Mouse (Mus musculus) gonadal fat pad, adult 2 months (tissue): ENCODE data around the gene Tfap2c. TPM values are rescaled to one million over a fixed set of nuclear protein-coding genes. Genes with fewer than 3 reads are reported as not detected.

ENCODE experiments used
- DNase-seq: peaks from one replicate; pipeline ENCODE4 v3.0.0-alpha.2; 2012; ENCODE audit warnings: low read depth
- polyA plus RNA-seq: library from polyadenylated mRNA; depleted of rRNA; stranded (reverse); fragments of >200 nt; gene quantifications from 2 replicates; pipeline ENCODE4 v1.2.3, GENCODE M21; 2012

Gene Tfap2c
- polyA plus RNA-seq, 1 experiment, result 2.7 TPM

GRCm38 (mm10) chr2:172551081-172551720 is 1.8 kb downstream of the Tfap2c start:
- DNase-seq, result no peak

DNA sequence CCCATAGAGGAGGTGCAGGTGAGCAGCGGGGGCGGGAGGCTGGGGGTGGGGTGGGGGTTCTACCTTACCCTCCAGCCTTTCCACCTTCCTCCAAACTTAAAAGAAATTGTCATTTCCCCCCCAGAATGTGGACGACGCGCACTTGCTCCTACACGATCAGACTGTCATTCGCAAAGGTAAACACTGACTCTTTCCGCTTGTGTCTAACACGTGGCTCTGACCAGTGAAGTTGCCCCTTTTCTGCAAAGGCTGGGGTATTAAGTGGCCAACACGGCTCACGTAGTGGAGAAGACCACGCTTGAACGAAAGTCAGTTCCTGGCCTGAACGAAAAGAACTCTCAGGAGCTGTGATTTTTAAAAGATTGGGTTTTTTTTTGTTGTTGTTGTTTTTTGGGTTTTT is 2.5 kb downstream of the Tfap2c start:
- no peak for DNase-seq

DNA sequence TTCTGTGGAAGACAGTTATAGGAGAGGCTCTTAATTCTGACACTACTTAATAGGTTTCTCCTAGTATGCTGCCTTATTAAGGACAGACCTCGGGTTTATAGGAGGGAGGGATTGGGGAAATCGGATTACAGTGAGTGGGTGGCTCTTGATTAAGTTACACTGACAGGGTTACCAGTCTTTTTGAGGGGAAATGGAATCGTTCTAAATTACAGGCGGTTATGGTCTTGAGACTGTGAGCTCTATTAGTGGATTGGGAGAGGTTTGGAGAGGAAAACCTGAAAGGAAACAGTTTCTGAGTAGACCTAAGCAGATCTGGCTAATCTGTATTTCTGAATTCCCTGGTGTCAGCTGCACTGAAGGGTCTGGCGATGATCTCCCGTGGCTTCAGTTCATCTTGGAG is 3.3 kb downstream of the Tfap2c start:
- no peak for DNase-seq

GRCm38 (mm10) chr2:172554211-172554610 is 4.8 kb downstream of the Tfap2c start:
- no peak for DNase-seq

DNA sequence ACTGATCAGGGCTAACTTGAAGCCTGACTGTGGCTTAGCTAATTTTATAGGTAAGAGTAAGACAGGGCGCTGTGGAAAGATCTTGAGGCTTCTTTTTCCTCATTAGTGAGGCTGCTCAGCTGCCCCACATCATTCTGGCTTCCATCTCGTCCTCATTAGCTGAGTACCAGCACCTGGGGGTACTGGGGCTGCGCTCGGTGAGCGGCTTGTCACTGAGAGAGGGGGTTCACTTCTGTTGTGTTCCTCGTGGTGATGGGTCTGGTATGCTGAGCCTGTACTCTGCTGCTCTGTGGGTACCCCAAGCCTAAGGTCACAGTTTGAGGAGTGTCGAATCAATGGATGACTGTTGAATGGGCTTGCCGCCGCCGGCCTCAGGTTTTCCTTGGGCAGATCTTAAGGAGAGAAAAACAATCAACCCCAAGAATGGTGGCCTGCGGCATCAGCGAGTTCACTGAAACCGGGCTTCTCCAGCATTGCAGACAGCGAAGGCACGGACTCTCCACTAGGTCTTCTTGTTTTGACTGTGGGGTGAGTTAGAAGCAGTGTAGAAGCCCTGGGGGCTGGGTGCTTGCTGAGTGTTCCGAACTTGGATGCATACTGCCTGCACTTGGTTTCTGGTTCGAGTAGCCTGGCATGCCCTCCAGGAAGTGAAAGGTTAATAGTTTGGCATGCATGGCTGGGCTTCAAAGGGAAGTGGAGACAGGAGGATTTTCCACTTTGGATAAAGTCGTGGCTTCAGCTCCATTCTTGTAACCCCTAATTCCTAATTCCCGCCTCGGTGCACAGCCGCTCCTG is 9.5 kb downstream of the Tfap2c start:
- DNase-seq, result no peak

GRCm38 (mm10) chr2:172561016-172561415 is 11.6 kb downstream of the Tfap2c start:
- no peak for DNase-seq

DNA sequence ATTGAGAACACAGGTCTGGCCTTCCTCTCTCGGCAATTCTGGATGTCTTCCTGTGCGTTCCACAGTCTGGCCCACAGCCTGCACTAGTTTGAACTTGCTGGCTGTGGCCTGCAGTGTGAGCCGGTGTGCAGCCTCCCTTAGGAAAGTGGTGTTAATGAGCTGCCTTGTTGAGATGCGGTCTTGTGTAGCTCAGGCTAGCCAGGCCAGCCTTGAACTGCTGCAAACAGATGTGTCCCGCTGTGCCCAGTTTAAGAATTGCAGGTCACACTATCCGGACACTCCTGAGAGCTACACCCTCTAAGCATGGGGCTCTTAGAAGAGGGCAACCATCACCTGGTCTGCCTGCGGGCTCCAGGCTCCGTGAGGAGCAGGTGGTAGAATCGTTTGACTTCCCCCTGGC is 18.4 kb downstream of the Tfap2c start:
- no peak for DNase-seq

GRCm38 (mm10) chr2:172568466-172568865 is 19.1 kb downstream of the Tfap2c start:
- DNase-seq, result no peak

DNA sequence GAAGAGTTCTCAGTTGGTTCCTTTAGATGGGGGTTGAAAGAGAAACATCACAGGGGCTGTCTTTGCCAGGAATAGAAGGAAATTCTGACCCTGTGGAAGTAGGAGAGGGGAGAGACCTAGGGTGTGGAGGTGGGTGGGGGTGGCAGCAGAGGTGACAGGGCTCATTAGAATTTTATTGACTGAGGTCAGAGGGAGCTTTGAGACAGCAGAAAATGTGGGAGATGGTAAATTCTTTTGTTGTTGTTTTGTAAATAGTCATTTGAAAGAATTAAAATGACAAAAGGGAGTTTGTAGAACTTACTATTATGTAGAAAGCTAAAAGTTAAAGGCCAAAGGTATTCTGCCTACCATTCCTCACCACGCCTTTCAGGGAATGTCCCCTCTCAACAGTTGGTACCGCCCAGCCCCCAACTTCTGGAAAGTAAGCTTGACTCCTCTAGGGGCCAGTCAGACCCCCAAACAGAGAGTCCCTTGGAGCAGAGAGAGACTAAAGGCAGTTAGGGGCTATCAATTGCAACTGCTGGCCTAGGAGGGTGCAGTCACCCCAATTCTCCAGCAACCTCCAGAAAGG is 27.9 kb downstream of the Tfap2c start:
- no peak for DNase-seq

DNA sequence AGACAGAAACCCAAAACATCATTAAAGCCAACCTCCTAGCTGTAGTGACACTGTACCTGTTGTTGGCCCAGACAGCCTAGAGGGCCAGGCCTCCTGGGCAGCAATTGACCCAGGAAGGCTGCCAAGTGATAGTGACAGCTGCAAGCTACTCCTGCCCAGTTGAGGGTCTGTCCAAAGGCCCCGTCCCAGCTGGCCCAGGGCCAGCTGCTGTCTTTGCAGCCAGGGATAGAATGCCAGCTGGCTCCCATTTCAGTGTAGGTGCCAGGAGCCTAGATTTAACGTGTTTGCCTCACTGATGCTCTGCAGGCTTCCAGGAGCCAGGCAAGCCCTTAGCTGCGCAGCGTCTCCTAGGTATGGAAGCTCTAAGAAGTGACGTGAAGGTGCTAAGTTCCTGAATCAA is 29.8 kb downstream of the Tfap2c start:
- no peak for DNase-seq

DNA sequence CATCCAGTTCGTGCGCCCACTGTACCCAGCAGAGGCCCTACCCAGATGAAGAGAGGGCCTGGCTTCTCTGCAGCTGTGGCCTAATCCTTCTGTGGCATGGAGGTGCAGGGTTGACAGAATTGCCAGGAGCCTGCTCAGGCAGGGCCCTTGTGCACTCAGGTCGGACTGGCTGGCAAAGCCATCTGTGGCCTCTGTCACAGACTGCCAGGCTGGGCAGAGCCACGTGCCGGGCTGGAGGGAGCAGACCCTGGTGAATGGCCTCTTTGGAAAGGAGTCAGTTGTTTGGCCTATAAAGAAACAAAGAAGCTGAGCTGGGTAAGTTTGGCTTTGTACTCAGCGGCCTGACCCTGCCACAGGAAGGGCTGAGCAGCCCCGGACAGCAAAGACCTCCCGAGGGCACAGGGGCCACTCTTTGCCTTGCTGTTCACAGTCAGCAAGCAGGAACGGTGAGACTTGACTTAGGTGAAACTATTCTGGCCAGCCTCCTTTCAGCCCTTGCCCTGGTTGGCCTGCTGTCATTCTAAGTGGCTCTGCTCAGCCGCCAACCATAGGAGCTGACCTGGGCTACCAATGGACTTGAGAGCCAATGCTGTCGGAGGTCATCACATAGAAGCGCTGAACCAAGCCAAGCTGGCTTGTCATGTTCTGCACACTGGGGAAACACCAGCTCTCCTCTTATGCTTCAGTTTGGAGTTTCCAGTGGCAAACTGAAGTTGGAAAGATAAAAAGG is 31.3 kb downstream of the Tfap2c start:
- DNase-seq, result no peak

DNA sequence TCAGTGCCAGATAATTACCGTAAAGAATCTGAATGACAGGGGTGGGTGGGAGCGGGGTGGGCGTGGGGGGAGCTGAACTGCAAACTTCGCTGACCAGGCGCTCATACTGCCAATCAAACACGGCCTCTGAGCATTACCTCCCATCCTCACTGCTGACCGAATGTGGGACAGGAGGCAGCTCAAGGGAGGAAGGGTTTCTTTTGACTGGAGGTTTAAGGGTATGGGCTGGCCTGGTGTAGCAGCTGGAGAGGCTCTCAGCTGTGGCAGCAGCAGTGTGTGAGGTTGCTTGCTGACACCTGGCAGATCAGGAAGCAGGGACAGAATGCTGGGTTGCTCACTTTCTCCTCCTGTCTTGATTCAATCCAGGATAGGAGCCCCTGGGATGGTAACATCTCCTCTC is 33.9 kb downstream of the Tfap2c start:
- no peak for DNase-seq

DNA sequence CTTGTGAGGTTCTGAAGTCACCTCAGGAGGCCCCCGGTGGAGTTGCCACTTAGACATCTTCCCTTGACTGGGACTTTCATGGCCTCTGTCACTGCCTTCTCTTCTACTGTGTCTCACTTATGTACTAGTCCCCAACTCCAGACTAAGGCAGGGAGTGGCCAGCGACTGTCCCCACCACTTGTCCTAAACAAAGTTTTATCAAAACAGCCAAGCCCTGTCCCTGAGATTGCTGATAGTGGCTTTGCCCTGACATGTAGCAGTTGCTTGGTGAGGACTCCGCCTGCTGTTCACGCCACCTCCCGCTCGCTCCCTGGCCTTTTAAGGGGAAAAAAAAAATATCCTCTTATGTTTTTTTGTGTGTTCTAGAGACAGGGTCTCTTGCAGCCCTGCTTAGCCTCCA is 35.9 kb downstream of the Tfap2c start:
- DNase-seq, result no peak

GRCm38 (mm10) chr2:172589048-172589447 is 39.7 kb downstream of the Tfap2c start:
- DNase-seq, result peak; percentile 86

DNA sequence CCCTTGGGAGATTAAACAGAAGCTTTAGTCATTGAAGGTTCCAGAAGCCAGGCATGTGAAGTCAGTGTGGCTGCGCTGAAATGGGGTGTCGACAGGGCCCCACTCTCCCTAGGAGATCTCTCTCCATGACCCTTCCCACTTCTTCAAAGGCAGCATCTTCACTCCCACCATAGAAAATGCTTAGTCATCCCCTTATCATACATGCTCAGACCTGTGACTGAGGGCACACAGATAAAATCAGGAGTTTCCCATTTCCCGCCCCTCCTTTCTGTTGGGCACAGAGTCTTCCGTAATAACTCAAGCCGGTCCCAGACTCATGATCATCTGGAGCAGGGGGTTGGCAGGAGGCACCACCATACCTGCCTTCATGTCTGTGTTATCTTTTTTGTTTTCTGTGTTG is 41.4 kb downstream of the Tfap2c start:
- no peak for DNase-seq

GRCm38 (mm10) chr2:172594326-172594725 is 44.9 kb downstream of the Tfap2c start:
- DNase-seq, result no peak

DNA sequence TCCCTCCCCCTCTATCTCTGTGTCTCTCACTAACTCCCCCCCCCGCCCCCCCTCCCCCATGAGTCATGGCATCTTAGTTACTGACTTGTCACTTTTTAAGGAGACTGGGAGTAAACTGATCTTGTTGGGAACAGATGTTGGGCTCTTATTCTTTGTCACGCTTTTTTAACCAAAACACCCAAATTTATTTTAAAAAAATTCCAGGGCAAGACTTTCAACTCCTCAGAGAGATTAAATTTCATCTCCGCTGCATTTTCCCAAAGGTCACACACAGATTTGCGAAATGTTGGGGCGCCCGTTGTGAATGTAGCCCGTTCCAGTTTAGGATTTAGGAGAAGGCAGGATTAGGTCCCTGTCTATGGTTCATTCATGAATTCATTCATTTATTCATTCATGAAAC is 47.7 kb downstream of the Tfap2c start:
- DNase-seq, result no peak

GRCm38 (mm10) chr2:172597881-172598280 is 48.5 kb downstream of the Tfap2c start:
- no peak for DNase-seq

GRCm38 (mm10) chr2:172604625-172605024 is 55.2 kb downstream of the Tfap2c start:
- DNase-seq, result no peak

GRCm38 (mm10) chr2:172605642-172606041 is 56.2 kb downstream of the Tfap2c start:
- DNase-seq, result no peak

DNA sequence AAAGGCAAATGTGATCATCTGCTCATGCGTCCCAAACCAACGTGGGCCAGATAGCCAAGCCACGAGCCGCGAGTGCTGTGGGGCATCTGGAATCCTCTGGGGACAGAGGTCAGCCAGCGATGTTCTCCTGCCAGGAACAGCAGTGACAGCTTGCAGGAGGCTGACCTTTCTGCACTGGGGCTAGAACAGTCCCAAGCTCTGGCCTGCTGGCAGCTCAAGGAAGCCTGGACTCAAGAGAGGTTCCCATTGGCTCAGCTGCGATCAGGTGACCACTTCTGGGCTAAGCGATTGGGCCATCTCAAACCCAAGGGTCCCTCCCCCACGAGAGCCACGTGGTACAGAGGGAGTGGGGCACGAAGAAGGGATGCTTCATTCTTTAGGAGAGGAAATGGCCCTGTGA is 58.3 kb downstream of the Tfap2c start:
- no peak for DNase-seq
